Mouse (Mus musculus): ENCODE measurements around the gene Abr.

- no peak for TF ChIP-seq EP300 (IDR thresholded peaks at IDR 0.05; ENCODE audit: insufficient read depth, low read depth, low read length)
- TF ChIP-seq CTCF (IDR thresholded peaks at IDR 0.05; ENCODE audit: low read depth, low read length), result no peak
Observed at GRCm38 (mm10) chr11:76439666-76440065, 182.4 kb downstream of the Abr start.
